ENCODE assay signal across 8 mouse cellular contexts in the genomic region with DNA sequence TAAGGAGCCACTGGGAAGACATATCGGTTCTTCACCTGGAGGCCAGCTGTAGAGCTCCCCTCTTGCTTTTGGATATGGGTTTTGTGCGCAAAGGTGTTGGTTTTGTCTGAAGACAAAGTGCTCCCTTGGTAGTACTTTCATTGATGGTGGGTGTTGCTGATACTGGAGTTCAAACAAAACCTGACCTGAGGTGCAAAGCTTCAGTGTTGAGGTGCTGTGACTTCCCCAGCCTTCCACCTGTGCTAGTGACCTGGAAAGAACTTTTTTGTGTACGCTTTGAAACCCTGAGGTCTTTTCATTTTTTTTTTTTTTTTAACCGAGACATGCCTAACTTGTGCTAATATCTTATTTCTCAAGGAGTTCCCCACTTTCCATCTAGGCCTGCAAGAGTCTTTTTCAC. TPM values are rescaled to one million over a fixed set of nuclear protein-coding genes. Genes with fewer than 3 reads are reported as not detected.
DNase-seq lines count a peak whose midpoint lies in the region; ATAC-seq lines count a peak whose summit lies in the region.

No protein-coding gene starts in this region.

- H3K9ac ChIP-seq in neural tube, embryonic 11.5 days (ENCODE audit: low read length) = peak overlapping the region; percentile 96; the same call in 1 of the 2 replicates
- H3K9ac ChIP-seq in liver, embryonic 13.5 days = no peak overlapping the region

- DNase-seq in CD4-positive, CD25-positive, alpha-beta regulatory T cell, adult 2 months (ENCODE audit: low read depth, low spot score) = peak; percentile 14
- no peak for DNase-seq in neural tube, embryonic 11.5 days (ENCODE audit: low spot score)
- no peak for DNase-seq in neural tube, embryonic 10.5 days (ENCODE audit: extremely low spot score, low spot score)
- no peak for DNase-seq in liver, embryonic 13.5 days
- DNase-seq in urinary bladder, adult 18-20 months (ENCODE audit: low spot score in 2 of 2) = no peak
- DNase-seq in frontal cortex, postnatal 14 days (ENCODE audit: low spot score in 2 of 2) = no peak
- DNase-seq in embryo, embryonic 11 days = no peak

- WGBS in neural tube, embryonic 11.5 days = 89% methylated on average over 4 of the region's 4 CpGs
- 79% methylated on average over 4 of the region's 4 CpGs for WGBS in liver, embryonic 13.5 days (ENCODE audit: insufficient replicate concordance)

- H3K4me3 ChIP-seq in neural tube, embryonic 11.5 days (ENCODE audit: low read depth, low read length) = peak overlapping the region; percentile 91
- H3K4me3 ChIP-seq in liver, embryonic 13.5 days (replicated peaks) = peak overlapping the region; percentile 75

- ATAC-seq in CD4-positive, CD25-positive, alpha-beta regulatory T cell, adult 4 months = no peak
- no peak for ATAC-seq in neural tube, embryonic 11.5 days (ENCODE audit: insufficient read depth, low FRiP score, low TSS enrichment)
- no peak for ATAC-seq in liver, embryonic 13.5 days (ENCODE audit: low read depth)

- no peak overlapping the region for H3K27ac ChIP-seq in neural tube, embryonic 11.5 days (ENCODE audit: low read depth, low read length)
- no peak overlapping the region for H3K27ac ChIP-seq in liver, embryonic 13.5 days

- peaks cover 10% of the 10 kb centered on the region for H3K4me1 ChIP-seq in neural tube, embryonic 11.5 days (ENCODE audit: control insufficient read depth, insufficient read depth, low read length)
- H3K4me1 ChIP-seq in liver, embryonic 13.5 days (replicated peaks) = peaks cover 33% of the 10 kb centered on the region

- H3K9me3 ChIP-seq in neural tube, embryonic 11.5 days (ENCODE audit: control insufficient read depth, low read length) = no peaks in the 10 kb centered on the region
- H3K9me3 ChIP-seq in liver, embryonic 13.5 days (replicated peaks) = no peaks in the 10 kb centered on the region

- no peaks in the 10 kb centered on the region for H3K36me3 ChIP-seq in neural tube, embryonic 11.5 days (ENCODE audit: control insufficient read depth, insufficient read depth, low read length)
- H3K36me3 ChIP-seq in liver, embryonic 13.5 days = no peaks in the 10 kb centered on the region

- no peaks in the 10 kb centered on the region for H3K27me3 ChIP-seq in neural tube, embryonic 11.5 days (ENCODE audit: control insufficient read depth, insufficient read depth, low read length)
- H3K27me3 ChIP-seq in liver, embryonic 13.5 days = no peaks in the 10 kb centered on the region

- peak overlapping the region; percentile 70 for H3K4me2 ChIP-seq in neural tube, embryonic 11.5 days (ENCODE audit: low read depth)
- H3K4me2 ChIP-seq in liver, embryonic 13.5 days = peak overlapping the region; percentile 76

RNA-seq across cellular contexts. Expression of a gene that starts 1.6 kb away (rescaled TPM):
- 10 to 100 TPM; 24.0 to 26.9 TPM for polyA plus RNA-seq in CD4-positive, CD25-positive, alpha-beta regulatory T cell, adult 4 months (2017; shearing (Covaris generic))
- 71.2 and 82.8 TPM in 2 replicates for polyA plus RNA-seq in neural tube, embryonic 11.5 days (2014; fragmentation: Nextera tagmentation; extraction: Ambion mirVana)
- polyA plus RNA-seq in liver, embryonic 13.5 days (2015; fragmentation: Nextera tagmentation; extraction: Ambion mirVana) = 16.1 and 21.3 TPM in 2 replicates

RNA-seq across cellular contexts. Expression of a gene that starts 20.3 kb away (rescaled TPM):
- not detected for polyA plus RNA-seq in CD4-positive, CD25-positive, alpha-beta regulatory T cell, adult 4 months (2017; shearing (Covaris generic))
- polyA plus RNA-seq in neural tube, embryonic 11.5 days (2014; fragmentation: Nextera tagmentation; extraction: Ambion mirVana) = 7.5 and 10.7 TPM in 2 replicates
- not detected in 2 replicates for polyA plus RNA-seq in liver, embryonic 13.5 days (2015; fragmentation: Nextera tagmentation; extraction: Ambion mirVana)
